Mouse (Mus musculus): ENCODE measurements around the gene Elmo1. TPM values are rescaled to one million over a fixed set of nuclear protein-coding genes. Genes with fewer than 3 reads are reported as not detected.

The Elmo1 gene
- polyA plus RNA-seq, 1 experiment from 2014 or later: 13.8 TPM

DNA sequence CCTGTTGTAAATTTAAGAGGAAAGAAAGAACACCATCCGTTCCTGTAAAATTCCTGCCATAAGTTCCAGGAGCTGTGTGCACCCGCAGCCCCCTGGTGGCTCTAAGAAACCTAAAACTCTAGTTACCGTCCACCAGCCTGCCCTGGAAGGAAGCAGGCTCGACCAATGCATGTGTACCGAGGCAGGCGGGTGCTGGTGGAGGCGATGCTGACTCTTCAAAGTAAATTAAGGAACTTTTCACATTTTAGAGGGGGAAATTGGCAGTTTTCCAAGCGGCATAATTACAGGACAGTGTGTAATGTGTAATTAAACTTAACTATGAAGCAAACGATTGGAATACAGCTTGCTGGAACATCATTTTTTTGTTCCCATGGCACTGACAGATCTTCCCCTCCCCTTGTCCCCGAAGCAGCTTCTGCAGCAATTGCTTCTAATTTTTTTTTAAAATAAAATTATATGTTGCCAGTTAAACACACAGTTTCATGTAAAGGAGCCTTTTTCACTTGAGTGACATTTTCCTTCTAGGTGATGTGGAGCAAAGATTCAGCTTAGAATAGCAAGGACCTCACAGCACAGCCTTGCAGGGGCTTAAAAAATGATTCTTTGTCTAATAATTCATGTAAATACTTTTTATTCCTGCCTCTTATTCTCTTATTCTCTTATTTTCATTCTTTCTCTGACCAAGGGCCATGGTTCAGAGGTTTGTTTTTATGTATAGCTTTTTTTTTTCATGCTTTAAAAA lies 263.6 kb downstream of the Elmo1 start:
- no peaks in the 10 kb centered on the region for H3K27me3 ChIP-seq (ENCODE audit: low read depth, poor library complexity, severe bottlenecking)
- no peaks in the 10 kb centered on the region for H3K36me3 ChIP-seq
- H3K27ac ChIP-seq (replicated peaks): no peak overlapping the region
- H3K9me3 ChIP-seq (replicated peaks): no peaks in the 10 kb centered on the region
- 64% methylated on average over 10 of the region's 10 CpGs for whole genome bisulfite sequencing
- DNase-seq (ENCODE audit: low spot score): no peak
- peaks cover 11% of the 10 kb centered on the region for H3K4me1 ChIP-seq
- H3K4me3 ChIP-seq: no peak overlapping the region

DNA sequence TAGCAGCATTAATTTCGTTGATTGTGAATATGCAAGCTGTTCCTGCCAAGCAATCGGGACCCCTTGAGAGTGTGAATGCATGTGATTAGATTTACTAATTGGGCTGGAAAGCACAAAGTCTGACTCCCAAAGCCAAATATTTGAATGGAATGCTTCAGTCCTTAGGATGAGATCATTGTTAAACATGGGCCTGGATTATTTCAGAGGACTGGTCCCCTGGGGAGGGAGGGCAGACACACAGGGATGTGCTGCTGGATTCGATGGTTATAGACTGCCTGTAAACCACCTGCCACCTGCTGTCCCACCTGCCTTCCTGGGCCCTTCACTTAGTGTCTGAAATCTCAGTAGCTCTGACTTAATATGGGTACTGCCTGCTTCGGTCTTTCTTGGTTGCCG lies 264.2 kb downstream of the Elmo1 start:
- DNase-seq (ENCODE audit: low spot score): no peak
- Histone ChIP-seq H3K4me3 (no peak overlapping the region), H3K36me3 (no peaks in the 10 kb centered on the region), H3K9me3 (replicated peaks) (no peaks in the 10 kb centered on the region), H3K27me3 (ENCODE audit: low read depth, poor library complexity, severe bottlenecking) (no peaks in the 10 kb centered on the region), H3K27ac (replicated peaks) (no peak overlapping the region), H3K4me1 (peaks cover 11% of the 10 kb centered on the region)
- WGBS: 72% methylated on average over 5 of the region's 5 CpGs

DNA sequence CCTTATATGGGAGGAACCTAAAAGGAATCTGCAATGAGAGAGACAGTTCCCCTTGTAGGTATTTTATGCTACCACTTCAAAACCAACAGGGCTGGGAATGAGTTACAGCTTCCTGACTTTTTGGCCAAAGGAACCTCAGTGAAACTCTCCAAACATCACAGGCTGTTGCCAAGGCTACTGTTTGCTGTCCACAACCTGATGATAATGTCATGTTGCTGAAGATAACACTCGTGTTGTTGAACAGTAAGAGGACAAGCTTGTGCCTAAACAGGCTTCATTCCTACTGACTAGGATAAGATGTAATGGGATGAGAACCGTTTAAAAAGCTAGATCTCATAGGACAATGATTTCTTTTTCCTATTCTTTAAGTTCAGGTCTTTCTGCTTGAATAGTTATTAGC lies 272.1 kb downstream of the Elmo1 start:
- WGBS: 80% methylated on average over 2 of the region's 2 CpGs
- DNase-seq (ENCODE audit: low spot score): no peak
- Histone ChIP-seq H3K9me3 (replicated peaks) (peaks cover 14% of the 10 kb centered on the region), H3K27me3 (ENCODE audit: low read depth, poor library complexity, severe bottlenecking) (no peaks in the 10 kb centered on the region), H3K4me3 (no peak overlapping the region), H3K4me1 (no peaks in the 10 kb centered on the region), H3K36me3 (0 out of 2 replicates have a peak, but pooled peaks cover 8% of the 10 kb centered on the region), H3K27ac (replicated peaks) (no peak overlapping the region)

DNA sequence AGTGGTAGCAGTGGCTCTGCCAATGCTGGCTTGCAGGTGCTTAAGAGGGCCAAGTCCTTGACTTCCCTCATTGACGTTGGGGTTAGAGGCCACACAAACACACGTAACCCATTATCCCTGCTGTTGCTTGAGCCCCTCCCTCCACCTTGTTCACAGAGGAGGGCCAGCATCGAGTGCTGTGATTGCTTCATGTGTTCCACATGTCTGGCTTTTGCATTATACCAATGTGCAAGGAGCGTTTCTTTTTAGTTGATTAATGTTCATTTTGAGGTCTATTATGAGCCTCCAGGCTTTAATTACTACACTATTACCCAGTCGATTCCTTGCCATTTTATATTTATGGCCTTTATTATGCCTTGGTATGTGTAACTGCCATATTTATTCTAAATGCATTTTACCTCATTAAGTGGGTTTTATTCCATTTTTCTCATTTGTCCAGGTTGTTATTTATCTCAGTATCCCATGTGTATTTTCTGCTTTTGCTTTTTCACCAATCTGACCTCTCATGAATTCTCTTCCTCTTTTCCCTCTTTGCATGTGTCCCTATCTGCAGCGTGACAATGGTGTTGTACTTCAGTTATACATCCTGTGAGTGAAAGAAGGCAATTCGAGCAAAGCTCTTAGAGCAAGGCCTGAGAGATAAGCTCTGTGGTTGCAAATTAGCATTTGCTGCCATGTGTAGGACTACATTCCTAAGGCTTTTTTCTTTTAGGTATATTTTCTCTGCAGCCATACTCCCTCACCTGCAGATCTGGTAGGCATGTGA lies 275.6 kb downstream of the Elmo1 start:
- H3K4me1 ChIP-seq: peaks cover 7% of the 10 kb centered on the region; the same call in 1 of the 2 replicates
- H3K9me3 ChIP-seq (replicated peaks): 0 out of 2 replicates have a peak, but pooled peaks cover under 1% of the 10 kb centered on the region
- H3K27ac ChIP-seq (replicated peaks): no peak overlapping the region
- H3K4me3 ChIP-seq: no peak overlapping the region
- no peaks in the 10 kb centered on the region for H3K36me3 ChIP-seq
- 83% methylated on average over 7 of the region's 7 CpGs for WGBS
- no peaks in the 10 kb centered on the region for H3K27me3 ChIP-seq (ENCODE audit: low read depth, poor library complexity, severe bottlenecking)
- DNase-seq (ENCODE audit: low spot score): no peak

DNA sequence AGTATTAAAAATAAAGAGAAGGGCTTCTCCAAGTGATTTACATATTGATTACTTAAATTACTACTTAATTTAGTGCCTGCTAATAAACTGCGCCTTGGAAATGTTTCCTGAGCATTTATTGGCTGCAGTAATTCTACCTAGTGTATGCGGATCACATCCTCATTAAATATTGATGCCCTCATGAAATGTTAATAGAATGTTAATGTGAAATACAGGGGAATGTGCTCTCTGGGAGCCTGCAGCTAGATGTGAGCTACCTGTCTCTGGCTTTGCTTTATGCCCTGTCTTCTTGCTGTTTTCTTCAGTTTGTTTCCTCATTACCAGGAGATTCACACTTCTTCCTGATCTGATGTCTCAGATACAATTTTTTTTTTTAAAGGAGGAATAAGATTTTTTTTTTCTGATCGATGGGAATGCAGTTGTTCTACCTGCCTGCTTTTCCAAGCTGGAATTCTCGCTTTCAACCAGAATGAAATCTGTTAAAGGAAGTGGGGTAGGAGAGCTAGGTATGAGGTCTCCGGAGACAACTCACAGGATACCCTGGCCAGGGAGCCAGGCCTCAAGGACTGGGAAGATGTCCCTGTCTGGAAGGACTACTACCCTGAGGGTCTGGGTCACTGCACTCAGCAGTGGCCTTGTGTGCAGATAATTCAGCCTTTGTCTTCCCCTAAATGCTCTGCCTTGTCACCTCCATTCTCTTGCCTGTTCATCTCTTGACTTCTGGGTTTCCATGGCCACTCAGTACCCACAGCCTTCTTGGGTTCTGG lies 279.8 kb downstream of the Elmo1 start:
- H3K4me3 ChIP-seq: no peak overlapping the region
- no peaks in the 10 kb centered on the region for H3K9me3 ChIP-seq (replicated peaks)
- DNase-seq (ENCODE audit: low spot score): no peak
- 89% methylated on average over 5 of the region's 5 CpGs for WGBS
- no peaks in the 10 kb centered on the region for H3K27me3 ChIP-seq (ENCODE audit: low read depth, poor library complexity, severe bottlenecking)
- no peak overlapping the region for H3K27ac ChIP-seq (replicated peaks)
- H3K4me1 ChIP-seq: peaks cover 7% of the 10 kb centered on the region; the same call in 1 of the 2 replicates
- no peaks in the 10 kb centered on the region for H3K36me3 ChIP-seq

DNA sequence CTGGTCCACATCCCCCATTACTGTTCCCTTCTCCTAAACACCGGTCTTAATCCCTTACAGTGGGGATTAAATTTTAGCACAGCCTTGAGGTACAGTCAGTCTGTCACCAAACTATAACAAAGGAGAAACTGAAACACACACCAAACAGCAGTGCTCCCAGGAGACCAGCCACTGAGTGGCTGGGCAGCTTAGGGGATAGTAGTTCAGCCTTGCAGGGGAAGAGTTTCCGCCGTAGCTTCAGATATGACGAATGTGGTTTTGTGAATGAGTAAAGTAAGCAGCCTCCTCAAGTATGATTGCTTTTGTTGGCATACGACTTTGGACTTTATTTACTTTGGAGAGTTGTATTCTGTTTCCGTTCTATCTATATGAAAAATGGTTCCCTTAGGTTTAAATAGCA lies 281.1 kb downstream of the Elmo1 start:
- no peaks in the 10 kb centered on the region for H3K9me3 ChIP-seq (replicated peaks)
- no peak overlapping the region for H3K27ac ChIP-seq (replicated peaks)
- 92% methylated on average over 6 of the region's 6 CpGs for WGBS
- no peak overlapping the region for H3K4me3 ChIP-seq
- no peaks in the 10 kb centered on the region for H3K27me3 ChIP-seq (ENCODE audit: low read depth, poor library complexity, severe bottlenecking)
- no peaks in the 10 kb centered on the region for H3K36me3 ChIP-seq
- peaks cover 7% of the 10 kb centered on the region; the same call in 1 of the 2 replicates for H3K4me1 ChIP-seq
- no peak for DNase-seq (ENCODE audit: low spot score)

DNA sequence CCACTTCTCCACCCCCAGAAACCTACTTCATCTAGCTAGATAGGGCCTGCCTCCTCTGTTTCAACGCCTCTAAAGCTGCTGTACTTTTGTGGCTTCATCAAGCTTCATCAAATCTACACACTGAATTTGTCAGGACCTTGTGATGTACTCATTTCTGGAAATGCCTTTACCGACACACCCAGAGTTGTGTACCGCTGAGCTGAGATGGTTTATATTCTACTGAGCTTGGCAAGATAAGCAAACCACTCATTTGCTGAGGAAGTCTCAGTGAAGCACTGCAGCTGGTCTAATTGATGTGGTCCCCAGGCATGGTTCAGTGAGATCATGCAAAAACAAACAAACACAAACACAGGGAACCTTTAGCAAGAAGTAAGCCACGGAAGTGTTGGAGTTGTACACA lies 281.9 kb downstream of the Elmo1 start:
- Histone ChIP-seq H3K27ac (replicated peaks) (no peak overlapping the region), H3K36me3 (no peaks in the 10 kb centered on the region), H3K9me3 (replicated peaks) (no peaks in the 10 kb centered on the region), H3K27me3 (ENCODE audit: low read depth, poor library complexity, severe bottlenecking) (no peaks in the 10 kb centered on the region), H3K4me1 (peaks cover 7% of the 10 kb centered on the region; the same call in 1 of the 2 replicates), H3K4me3 (no peak overlapping the region)
- no peak for DNase-seq (ENCODE audit: low spot score)
- 79% methylated on average over 4 of the region's 4 CpGs for WGBS

DNA sequence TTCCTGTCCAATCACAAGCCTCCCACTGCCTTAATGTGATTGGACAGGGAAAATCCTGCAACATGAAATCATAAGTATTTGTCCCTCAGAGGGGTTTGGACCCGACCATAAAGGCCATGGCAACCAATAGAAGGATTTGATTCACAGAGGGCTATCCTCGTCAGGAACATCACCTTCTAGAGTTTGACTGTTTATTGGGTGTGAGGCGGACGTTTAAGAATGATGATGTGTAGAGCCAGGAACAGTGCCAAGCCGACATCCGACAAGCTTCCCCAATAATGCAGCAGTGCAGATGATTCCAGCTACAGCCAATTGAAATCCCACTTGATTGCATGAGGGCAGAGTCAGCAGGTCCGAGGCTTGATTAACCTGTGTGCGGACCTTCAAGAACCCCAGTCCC lies 288.5 kb downstream of the Elmo1 start:
- 92% methylated on average over 8 of the region's 8 CpGs for WGBS
- Histone ChIP-seq H3K9me3 (replicated peaks) (no peaks in the 10 kb centered on the region), H3K36me3 (no peaks in the 10 kb centered on the region)

DNA sequence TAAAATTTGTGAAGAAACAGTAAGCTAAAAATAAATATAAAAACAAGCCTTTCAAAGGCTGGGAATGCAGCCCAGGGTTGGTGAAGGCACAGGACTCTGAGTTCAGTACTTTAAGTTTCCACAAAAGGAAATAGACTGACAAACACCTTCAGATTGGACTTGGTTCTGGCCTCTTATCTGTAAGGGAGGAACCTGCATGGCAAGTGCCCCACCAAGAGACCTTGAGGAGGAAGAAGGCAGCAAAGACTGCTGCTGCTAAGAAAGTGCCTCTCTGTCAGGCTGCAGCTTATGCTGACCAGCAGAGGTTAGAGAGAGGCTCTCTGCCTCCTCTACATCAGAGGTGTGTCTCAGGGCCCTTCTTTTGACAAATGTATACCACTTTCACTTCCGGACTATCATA lies 293.5 kb downstream of the Elmo1 start:
- 84% methylated on average over 1 of the region's 1 CpGs for WGBS
- DNase-seq (ENCODE audit: low spot score): no peak
- Histone ChIP-seq H3K27me3 (ENCODE audit: low read depth, poor library complexity, severe bottlenecking) (no peaks in the 10 kb centered on the region), H3K4me3 (no peak overlapping the region), H3K27ac (replicated peaks) (no peak overlapping the region), H3K36me3 (no peaks in the 10 kb centered on the region), H3K4me1 (no peaks in the 10 kb centered on the region), H3K9me3 (replicated peaks) (no peaks in the 10 kb centered on the region)

More for the DNA sequence above, 288.5 kb downstream of the Elmo1 start:
- no peaks in the 10 kb centered on the region for H3K4me1 ChIP-seq
- no peak overlapping the region for H3K27ac ChIP-seq (replicated peaks)
- no peak overlapping the region for H3K4me3 ChIP-seq
- no peak for DNase-seq (ENCODE audit: low spot score)
- H3K27me3 ChIP-seq (ENCODE audit: low read depth, poor library complexity, severe bottlenecking): no peaks in the 10 kb centered on the region

DNA sequence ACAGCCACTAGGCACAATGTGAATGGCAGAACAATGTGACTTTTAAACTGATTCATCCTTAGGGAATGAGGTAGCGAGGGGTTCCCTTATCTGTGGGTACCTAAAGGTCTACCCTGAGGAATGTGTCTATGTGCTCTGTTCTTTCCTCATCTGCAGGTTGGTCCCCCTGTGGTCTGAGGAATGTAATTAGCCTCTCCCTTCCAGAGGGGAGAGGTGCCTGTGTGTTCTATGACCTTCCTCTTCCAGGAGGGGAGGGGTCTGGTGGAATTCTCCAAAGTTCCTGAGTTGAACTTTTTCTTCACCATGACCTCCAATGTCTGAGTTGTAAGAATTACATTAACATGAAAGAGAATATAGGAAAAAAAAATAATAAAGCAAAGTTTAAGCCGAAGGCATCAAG lies 294.4 kb downstream of the Elmo1 start:
- no peaks in the 10 kb centered on the region for H3K36me3 ChIP-seq
- no peak overlapping the region for H3K27ac ChIP-seq (replicated peaks)
- no peak overlapping the region for H3K4me3 ChIP-seq
- H3K9me3 ChIP-seq (replicated peaks): no peaks in the 10 kb centered on the region
- WGBS: 89% methylated on average over 2 of the region's 2 CpGs
- no peaks in the 10 kb centered on the region for H3K27me3 ChIP-seq (ENCODE audit: low read depth, poor library complexity, severe bottlenecking)
- no peak for DNase-seq (ENCODE audit: low spot score)
- no peaks in the 10 kb centered on the region for H3K4me1 ChIP-seq

DNA sequence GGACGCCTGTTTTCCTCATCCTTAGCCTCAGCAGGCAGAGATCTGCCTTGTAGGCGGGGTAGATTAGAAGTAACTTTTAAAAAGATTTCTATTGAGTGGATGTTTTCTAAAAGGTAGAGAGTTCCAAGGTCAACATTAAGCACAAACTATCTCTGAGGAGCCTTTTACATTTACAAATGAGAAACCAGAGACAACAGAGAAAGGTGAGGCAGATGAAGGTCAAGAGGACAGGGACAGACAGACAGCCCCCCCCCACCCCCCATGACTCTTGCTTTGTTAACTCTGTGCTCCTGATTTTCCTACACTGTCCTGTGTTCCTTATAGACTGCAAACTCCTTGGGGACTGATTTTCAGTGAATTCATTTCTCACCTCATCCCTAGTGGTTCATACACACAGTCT lies 295.0 kb downstream of the Elmo1 start:
- Histone ChIP-seq H3K4me1 (no peaks in the 10 kb centered on the region), H3K4me3 (no peak overlapping the region), H3K27ac (replicated peaks) (no peak overlapping the region), H3K9me3 (replicated peaks) (no peaks in the 10 kb centered on the region), H3K36me3 (no peaks in the 10 kb centered on the region), H3K27me3 (ENCODE audit: low read depth, poor library complexity, severe bottlenecking) (no peaks in the 10 kb centered on the region)
- DNase-seq (ENCODE audit: low spot score): no peak
- WGBS: 85% methylated on average over 2 of the region's 2 CpGs

DNA sequence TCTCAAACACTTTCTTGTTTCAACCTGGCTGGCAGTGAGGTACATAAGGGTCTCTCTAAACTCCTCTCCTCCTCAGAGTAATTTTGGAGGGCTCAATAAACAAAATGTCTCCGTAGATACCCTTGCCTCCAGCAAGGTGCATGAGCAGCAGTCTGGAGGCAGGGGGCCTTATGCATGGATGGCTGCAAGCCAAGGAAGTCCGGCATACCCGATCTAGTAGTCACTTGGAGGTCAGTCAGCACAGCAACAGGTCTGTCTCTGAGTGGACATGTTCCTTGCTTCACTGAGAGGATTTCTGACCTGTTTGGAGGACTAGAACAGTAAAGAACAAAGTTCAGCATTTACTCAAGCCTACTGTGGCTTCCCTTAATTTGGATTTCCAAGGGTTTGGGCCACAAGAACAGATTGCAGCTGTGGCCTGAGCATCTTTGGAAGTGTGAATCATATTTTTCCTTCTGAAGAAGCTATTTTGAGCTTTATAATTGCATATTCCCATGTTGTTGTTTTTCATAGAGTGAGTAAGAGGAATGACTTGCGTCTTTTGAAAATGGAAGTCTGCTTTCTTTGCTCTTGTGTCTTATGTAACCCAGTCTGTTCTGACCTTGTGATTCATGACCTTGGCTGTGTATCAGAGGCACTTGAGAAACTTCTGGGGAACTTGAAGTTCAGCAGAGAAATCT lies 296.2 kb downstream of the Elmo1 start:
- H3K27me3 ChIP-seq (ENCODE audit: low read depth, poor library complexity, severe bottlenecking): no peaks in the 10 kb centered on the region
- WGBS: 86% methylated on average over 4 of the region's 4 CpGs
- H3K27ac ChIP-seq (replicated peaks): no peak overlapping the region
- H3K36me3 ChIP-seq: no peaks in the 10 kb centered on the region
- H3K4me3 ChIP-seq: no peak overlapping the region
- no peaks in the 10 kb centered on the region for H3K4me1 ChIP-seq
- no peak for DNase-seq (ENCODE audit: low spot score)
- H3K9me3 ChIP-seq (replicated peaks): no peaks in the 10 kb centered on the region
